Mouse (Mus musculus): ENCODE data around the gene Bcl11a. TPM values are rescaled to one million over a fixed set of nuclear protein-coding genes. Genes with fewer than 3 reads are reported as not detected.

Gene Bcl11a
- total RNA-seq, 2 experiments from 2014 or later = 0.67 to 0.83 TPM

- no peak for DNase-seq (ENCODE audit: low spot score in 2 of 2)
Measured at GRCm38 (mm10) chr11:24148545-24148944, 70.7 kb downstream of the Bcl11a start.

DNA sequence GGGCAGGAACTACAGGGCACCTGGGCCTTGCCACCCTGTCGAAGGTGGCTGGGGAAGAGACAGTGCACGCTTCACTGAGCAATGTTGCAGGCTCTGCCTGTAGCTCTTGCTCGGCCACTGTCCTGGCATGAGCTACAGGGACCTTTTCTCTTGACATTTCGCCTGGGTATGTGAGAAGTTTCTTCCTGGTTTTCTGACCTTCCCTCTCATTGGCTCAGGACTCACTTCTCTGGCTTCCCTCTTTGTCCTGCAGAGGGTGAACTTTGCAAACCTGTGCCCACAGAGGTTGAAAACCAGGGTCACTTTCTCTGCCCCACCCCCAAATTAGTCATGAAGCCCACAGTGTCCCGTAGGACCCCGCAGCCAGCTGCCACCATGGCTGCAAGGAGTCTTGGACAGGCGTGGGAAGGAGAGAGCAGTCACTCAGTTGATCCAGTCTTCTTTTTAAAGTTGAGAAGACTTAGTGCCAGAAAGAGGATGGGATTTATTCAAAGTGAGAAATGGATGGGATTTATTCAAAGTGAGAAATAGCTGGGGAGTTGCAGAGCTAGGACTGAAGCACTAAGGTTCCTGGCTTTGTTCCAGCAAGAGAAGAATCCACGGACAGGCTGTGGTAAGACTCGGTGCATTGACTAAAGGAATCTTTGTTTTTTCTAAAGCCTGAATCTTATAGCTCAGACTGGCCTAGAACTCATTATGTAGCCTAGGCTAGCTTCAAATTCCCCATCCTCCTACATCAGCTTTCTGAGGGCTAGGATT lies 71.8 kb downstream of the Bcl11a start:
- DNase-seq (ENCODE audit: low spot score in 2 of 2) = no peak

DNA sequence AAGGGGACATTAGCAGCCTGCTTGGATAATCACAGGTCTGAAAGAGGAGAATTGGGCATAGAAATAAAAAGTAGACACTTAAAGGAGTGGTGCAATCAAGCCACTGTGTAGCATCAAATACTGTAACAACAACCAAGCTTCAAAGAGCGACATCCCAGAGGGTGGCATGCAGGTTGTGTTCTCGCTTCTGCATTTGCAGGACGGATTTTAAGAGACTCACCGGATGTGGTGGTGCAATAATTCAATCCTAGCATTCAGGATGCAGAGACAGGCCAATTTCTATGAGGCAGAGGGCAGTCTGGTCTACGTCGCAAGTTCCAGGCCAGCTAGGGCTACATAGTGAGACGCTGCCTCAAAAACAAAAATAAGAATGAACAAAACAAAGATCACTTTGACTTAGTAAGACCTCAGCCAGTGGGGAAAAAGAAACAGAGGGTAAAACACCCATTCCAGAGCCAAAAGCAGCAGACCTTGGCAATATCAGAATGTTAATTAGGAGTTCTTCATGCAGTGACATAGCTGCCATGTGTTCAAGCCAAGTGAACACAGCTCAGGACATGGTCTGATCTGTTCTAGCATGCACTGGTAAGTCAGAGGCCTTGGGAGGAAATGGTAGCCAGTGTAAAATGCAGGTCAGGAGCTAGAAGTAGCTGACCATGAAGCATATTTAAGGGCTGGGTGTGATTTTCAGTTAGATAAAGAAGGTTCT lies 74.4 kb downstream of the Bcl11a start:
- no peak for DNase-seq (ENCODE audit: low spot score in 2 of 2)

- no peak for DNase-seq (ENCODE audit: low spot score in 2 of 2)
Measured at GRCm38 (mm10) chr11:24153049-24153448, 75.2 kb downstream of the Bcl11a start.

- DNase-seq (ENCODE audit: low spot score in 2 of 2) = no peak
Measured at GRCm38 (mm10) chr11:24158026-24158425, 80.2 kb downstream of the Bcl11a start.

- no peak for DNase-seq (ENCODE audit: low spot score in 2 of 2)
Measured at GRCm38 (mm10) chr11:24159656-24160055, 81.8 kb downstream of the Bcl11a start.

DNA sequence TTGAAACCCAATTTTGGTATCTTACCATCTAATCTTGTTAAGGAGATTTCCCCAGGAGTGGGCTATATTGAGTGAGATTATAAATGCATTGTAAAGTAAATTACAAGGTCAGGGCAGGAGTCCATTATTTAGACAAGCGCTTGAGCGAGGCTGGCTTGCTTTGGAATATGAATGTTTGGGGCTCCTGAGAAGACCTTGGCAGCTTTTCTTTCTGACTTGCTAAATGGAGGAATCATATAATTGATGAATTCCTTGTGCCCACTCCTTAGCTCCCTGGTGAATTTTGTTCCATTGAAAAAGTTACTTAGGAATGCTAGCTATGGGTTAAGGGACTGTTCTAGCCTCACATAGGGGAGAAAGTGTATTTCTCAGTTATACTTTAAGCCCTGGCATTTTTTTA lies 83.6 kb downstream of the Bcl11a start:
- no peak for DNase-seq (ENCODE audit: low spot score in 2 of 2)

DNA sequence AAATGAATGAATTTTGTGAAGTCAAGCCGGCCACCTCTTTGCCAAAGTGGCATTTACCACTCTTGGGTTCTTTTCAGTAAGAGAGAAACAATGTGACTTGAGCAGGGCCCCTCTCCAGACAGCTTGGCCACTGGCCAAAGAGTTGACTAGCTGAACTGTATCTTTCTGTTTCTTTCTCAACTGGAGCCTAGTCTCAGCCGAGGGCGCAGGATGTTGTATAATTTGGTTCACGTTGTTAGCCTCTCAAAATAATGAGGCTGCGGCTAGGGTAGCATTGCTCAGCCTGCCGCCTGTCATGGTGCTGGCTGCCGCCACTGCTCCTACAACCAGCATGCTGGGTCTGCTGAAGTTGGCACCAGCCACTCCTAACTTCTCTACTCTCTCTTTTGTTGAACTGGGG lies 84.2 kb downstream of the Bcl11a start:
- no peak for DNase-seq (ENCODE audit: low spot score in 2 of 2)

DNA sequence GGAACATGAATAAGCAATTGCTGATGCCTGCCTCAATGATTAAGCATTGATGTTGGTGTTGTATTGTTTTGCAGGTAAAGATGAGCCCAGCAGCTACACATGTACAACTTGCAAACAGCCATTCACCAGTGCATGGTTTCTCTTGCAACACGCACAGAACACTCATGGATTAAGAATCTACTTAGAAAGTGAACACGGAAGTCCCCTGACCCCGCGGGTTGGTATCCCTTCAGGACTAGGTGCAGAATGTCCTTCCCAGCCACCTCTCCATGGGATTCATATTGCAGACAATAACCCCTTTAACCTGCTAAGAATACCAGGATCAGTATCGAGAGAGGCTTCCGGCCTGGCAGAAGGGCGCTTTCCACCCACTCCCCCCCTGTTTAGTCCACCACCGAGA lies 85.2 kb downstream of the Bcl11a start:
- no peak for DNase-seq (ENCODE audit: low spot score in 2 of 2)

GRCm38 (mm10) chr11:24164065-24164464 lies 86.2 kb downstream of the Bcl11a start:
- DNase-seq (ENCODE audit: low spot score in 2 of 2) = no peak

- DNase-seq (ENCODE audit: low spot score in 2 of 2) = no peak
Measured at GRCm38 (mm10) chr11:24171675-24172285, 93.9 kb downstream of the Bcl11a start.

DNA sequence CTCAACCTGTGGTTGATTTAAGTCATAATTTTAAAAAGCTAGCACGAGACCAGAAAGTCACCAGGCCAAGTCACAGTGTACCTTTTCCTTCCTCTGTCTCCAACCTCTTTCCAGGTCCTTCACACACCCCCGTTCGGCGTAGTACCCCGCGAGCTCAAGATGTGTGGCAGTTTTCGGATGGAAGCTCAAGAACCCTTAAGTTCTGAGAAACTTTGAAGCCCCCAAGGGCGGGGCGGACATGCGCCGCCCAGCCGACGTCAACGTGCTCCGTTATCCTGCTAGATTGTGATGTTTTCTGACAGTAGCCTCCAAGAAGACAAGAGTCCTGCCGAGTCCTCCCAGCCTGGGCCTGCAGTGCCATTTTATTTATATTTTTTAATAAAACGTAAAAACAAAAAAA lies 94.7 kb downstream of the Bcl11a start:
- DNase-seq (ENCODE audit: low spot score in 2 of 2) = no peak

GRCm38 (mm10) chr11:24174161-24174792 lies 96.4 kb downstream of the Bcl11a start:
- no peak for DNase-seq (ENCODE audit: low spot score in 2 of 2)

DNA sequence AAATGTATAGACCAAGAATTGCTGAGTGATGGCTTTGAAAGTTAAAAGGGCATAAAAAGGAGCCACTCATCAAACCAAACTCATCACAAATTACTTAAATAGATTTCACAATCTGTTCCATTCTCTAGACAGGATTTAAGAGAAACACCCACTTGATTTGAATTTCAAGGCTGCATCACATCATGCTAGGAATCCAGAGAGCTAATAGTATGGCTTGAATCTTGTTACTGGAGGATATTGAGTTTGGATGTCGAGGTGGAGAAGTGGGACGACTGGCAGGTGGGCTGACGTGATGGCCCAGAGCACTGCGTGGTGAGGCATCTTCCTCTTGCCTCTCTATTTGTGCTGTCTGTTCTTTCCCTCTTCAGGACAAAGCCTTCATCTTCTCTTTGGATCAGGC lies 99.6 kb downstream of the Bcl11a start:
- DNase-seq (ENCODE audit: low spot score in 2 of 2) = no peak

DNA sequence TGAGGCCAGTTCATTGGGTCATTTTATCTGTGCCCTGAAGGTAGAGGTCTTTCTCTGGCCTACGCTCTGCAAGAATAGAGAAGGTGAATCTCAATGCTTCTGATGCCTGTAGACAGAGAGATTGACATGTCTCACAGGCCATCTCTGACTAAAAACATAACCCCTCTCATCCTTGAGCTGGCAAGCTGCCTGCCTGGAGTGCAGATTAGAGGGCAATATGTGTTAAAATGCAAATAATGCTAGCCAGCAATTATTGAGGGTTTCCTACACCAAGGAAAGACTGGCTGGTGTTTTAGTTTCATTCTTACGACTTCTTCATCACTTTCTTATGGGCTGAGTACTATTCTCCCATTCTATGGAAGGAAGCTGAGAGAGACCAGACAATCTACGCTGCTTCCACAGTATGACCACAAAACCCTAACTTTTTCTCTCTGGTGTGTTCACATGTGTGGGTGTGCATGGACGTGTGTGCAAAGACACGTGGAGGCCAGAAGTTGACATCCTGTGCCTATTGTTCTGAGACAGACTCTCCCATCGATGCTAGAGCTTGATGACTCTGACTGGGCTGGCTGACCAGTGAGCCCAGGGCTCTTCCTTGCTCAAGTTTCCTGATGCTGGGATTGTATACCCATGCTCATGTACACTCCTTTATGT lies 101.1 kb downstream of the Bcl11a start:
- DNase-seq (ENCODE audit: low spot score in 2 of 2) = no peak

GRCm38 (mm10) chr11:24180040-24180439 lies 102.2 kb downstream of the Bcl11a start:
- no peak for DNase-seq (ENCODE audit: low spot score in 2 of 2)

DNA sequence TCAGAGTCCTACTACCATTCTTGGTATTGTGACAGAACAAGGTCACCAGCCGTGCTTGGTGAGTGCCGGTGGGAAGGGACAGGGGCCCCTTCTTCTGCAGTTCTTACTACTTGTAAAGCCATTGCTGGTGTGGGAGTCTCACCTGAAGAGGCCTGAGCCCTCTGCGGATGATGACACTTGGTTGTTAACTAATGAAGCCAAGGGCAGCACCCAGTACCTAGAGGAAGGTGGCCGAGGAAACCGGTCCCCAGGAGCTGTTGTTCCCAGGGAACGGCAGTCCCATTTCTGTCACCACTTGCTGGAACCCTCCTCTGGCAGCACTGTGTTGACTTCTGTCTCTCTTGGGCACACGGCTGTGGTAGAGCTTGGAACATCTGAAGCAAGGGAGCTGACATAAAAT lies 105.6 kb downstream of the Bcl11a start:
- DNase-seq (ENCODE audit: low spot score in 2 of 2) = no peak

DNA sequence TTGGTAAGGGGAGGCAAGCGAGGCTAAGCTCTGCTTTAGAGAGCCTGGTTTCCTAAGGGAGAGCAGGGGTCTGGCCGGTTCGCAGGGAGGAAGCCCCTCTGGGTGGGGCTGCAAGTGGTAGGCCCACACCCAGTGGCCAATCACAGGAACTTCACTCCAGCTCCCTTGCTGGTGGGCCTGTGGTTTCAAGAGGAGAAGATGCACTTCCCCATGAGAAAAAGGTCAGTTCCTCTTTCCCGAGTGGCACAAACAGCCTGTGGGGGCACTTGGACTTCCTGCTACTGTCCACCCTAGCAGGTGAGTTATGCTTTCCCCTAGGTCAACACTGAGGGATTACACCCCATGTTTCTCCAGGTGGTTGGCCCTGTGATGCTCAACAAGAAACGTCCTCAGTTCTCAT lies 107.1 kb downstream of the Bcl11a start:
- no peak for DNase-seq (ENCODE audit: low spot score in 2 of 2)

DNA sequence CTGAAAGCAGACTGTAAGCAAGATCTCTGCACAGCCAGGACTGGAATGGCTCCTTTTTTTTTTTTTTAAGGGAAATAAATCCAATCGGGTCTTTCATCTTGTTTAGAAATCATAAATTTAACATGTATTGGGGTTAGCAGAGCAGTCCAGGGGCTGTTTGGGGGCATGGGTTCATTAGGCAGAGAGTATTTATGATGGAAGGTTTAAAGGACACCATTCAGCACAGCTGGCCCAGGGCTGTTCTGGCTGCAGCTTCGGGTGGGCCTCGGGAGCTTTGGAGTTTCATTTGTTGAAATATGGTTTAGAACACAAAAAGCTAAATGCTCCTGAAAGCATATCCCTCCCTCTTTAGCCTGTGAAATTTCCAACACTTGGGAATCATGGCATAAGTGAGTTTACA lies 112.6 kb downstream of the Bcl11a start:
- DNase-seq (ENCODE audit: low spot score in 2 of 2) = no peak

DNA sequence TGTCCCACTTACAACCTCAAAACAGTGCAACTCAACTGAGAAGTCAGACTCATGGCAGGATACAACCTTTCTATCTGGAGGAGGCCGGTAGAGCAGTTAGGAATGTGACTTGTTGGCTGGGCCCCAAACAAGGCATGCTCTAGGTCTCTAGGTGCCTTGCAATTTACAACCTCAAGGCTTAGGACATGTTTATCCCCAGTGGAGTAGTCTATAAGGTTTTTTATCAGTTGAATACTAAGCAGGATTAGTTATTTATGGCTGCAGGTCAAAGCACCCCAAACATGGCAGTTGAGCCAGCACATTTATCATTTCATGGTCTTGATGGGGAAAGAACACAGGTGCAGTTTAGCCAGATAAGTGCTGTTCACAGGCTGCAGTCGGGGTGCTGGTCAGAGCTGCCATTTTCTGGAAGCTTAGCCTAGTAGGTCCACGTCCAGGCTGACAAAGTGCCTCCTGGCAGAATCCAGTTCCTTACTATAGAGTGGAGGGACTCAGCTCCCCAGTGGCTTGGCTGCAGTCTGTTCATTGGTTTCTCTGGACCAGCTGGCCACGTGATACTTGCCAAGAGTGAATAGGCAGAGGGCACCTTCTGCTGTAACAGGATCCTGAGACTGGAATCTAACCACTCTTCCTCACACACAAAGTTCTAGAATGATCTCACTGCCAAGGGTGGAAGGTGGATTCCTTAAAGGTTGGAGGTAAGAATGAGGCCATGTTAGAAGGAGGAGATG lies 118.8 kb downstream of the Bcl11a start:
- DNase-seq (ENCODE audit: low spot score in 2 of 2) = no peak

- DNase-seq (ENCODE audit: low spot score in 2 of 2) = no peak
Measured at GRCm38 (mm10) chr11:24197424-24197823, 119.6 kb downstream of the Bcl11a start.
